Mouse (Mus musculus) spleen, adult 12 weeks (tissue): ENCODE results near the gene Upk1b.
A peak's percentile ranks its signal among the peaks of the same experiment; 100 is the strongest.
"Not testable (repeated sequence)": the region's sequence is repeated elsewhere in the genome, so short reads cannot be mapped to it uniquely, and the experiment has no call there.

ENCODE experiments used
- DNase-seq: peaks from one replicate; pipeline ENCODE4 v3.0.0; 2022; ENCODE audit warnings: low spot score

The Upk1b gene

DNA sequence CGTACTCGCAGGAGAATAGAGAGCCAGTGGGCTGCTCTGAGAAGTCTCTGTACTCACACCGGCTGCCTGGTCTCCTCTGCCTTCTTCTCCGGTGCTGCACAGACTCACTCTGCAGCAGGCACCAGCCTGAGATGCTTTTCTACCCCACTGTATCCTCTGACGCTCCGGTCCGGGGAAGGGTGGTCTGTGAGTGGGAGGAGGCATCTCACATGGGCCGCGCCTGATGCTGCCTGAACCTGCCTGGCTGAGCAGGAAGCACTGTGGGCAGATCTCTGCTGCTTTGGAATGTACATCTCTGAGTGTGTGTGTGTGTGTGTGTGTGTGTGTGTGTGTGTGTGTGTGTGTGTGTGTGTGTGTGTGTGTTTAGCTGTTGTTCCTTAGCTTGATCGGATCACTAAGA lies at the start of gene Upk1b:
TSS of gene Upk1b (minus strand) at position 238 of the 400 bp plus-strand sequence.
- no peak for DNase-seq

DNA sequence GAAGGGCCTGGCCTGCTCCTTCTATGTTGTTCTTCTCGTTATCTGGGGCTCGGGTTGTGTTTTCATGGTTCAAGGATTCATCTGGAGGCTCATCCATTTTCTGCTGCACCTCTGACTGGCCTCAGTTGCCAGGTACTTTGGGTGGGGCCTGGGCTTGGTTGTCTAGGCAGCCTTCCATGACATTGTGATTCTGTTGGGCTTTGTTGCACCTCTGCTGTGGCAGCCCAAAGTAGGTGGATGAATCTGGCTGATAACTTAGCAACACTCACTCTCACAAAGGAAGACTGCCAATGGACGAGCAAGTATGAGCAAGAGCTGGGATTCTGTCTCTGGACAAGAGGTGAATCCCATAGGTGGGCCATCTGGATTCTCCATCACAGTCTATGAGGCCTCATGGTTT lies 28.5 kb upstream of the Upk1b start, which contains the start of gene 4930435E12Rik:
TSS of gene 4930435E12Rik (minus strand) at position 101 of the 400 bp plus-strand sequence.
- no peak for DNase-seq

DNA sequence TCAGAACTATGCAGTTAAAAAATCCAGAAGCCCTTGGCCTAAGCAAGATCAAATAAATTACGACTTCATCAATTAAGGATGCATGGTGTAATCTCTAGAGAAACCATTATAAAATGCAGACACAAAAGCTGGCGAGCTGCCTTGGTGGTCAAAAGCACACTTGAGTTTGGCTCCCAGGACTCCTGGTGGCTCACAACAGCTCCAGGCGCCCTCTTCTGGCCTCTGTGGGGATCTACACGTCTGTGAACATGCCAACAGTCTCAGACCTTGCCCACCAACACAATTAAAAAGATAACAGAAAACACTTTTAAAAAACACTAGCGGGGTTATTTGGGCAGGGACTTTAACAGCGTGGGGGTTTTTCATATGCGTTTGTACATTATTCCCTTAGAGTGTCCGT lies 12.4 kb upstream of the Upk1b start:
- DNase-seq: peak; percentile 2

- no peak for DNase-seq
Measured at GRCm38 (mm10) chr16:38810196-38810595, 10.1 kb upstream of the Upk1b start.

DNA sequence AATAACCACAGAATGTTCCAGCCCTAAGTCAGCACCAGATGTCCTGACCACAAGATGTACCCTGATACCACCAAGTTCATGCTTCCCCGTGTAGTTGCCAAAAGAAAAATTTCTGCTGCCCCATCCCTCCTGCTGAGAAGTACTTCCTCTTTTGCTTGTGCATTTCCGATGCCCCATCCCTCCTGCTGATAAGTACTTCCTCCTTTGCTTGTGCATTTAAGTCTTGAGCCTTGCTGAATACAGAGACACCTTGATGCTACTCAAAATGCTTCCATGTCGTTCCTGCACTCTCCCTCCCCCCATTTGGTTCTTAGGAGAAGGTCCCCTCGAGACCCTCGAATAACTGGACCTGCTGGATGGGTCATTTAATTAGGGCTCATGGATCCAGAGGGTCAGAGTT lies 7.7 kb upstream of the Upk1b start:
- not testable (repeated sequence) for DNase-seq

- no peak for DNase-seq
Measured at GRCm38 (mm10) chr16:38798957-38799450, 1.1 kb downstream of the Upk1b start.

DNA sequence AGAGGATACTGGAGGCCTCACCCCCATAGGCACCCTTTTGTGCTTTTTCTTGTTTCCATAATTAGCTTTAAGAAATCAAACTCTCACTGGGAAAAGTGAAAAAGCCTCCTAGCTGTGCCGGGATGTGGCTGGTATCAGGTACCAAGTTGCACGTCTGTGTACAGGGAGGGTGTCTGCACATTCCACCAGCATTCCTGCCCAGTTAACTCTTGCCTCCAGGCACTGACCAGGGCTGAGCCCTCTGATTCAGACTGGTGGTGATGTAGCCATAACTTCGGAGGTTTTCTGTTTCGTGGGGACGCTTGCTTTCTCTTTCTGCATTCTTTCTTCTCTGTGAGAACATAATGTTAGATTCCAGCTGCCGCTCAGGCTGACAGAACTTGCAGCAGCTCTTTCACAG lies 7.0 kb downstream of the Upk1b start:
- no peak for DNase-seq

DNA sequence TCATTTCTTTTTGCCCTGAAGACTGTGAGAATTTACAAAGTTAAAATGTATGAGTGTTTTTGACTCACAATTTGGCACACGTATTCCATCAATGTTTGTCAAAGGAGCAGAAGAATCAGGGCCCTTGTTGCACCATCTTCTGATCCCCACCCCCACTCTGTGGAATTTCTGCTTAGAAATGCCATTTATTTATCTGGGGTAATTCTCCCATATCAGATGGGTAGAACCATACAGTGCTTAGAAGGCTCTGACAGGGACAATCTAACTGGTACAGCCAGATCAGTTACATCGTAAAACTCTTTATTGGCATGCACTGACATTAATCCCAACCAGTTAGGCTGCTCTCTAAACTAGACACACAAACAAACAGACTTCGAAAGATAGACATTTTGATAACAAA lies 10.2 kb downstream of the Upk1b start:
- DNase-seq: no peak

DNA sequence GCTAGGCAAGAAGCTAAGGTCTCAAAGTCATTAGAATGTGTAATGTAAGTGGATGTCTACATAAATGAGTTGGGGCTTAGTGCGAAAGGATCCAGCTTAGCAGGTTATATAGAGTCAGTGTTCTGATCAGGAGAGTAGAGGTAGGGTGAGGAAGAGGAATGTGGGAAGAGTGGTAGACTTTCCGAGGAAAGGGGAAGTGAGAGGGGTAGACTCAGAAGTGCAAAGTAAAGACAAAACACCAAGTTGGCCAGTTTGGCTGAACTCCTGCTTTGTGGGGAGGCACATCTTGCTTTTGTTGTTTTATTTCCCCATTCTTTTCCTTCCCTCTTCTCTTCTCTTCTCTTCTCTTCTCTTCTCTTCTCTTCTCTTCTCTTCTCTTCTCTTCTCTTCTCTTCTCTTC lies 11.1 kb downstream of the Upk1b start:
- no peak for DNase-seq

DNA sequence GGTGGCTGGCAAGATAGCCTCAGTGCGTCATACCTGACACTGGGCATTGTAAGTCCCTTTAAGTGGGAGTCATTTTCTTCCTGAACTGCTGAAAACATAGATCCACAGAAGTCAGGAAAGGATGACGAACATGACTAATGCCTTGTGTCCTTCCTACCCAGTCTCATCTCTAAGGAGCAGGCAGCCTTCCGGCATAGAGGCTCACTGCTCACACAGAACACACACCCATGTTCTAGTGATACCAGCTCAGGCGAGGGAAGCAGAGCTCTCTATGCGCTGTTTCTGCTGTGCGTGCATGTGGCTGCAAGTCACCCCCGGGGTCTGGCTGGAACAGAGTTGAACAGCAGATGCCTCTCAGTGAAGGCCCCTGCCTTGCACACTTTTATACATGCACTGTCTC lies 14.8 kb downstream of the Upk1b start:
- DNase-seq: no peak

GRCm38 (mm10) chr16:38782524-38783067 lies 17.5 kb downstream of the Upk1b start:
- DNase-seq: no peak

DNA sequence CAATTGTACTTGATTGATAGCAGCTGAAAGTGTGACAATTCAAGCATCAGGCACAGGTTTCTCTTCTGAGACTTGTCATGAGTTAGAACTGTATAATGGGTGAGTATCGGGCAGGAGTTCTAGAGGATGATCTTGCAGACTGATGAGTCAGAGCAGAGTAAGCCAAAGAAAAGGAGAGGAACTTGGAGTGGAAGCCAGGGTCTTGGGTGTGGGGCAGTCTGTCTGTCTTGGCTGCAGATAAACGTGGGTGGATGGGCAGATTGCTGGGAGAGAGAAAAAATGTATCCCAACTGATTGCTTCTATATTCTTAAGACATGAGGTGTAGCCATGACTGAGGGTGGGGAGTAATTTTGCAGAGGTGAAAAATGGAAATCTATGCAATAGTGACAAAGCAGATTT lies 18.2 kb downstream of the Upk1b start:
- no peak for DNase-seq

- no peak for DNase-seq
Measured at GRCm38 (mm10) chr16:38780960-38781572, 19.1 kb downstream of the Upk1b start.

- no peak for DNase-seq
Measured at GRCm38 (mm10) chr16:38776342-38776741, 23.8 kb downstream of the Upk1b start.

- DNase-seq: no peak
Measured at GRCm38 (mm10) chr16:38774964-38775746, 25.0 kb downstream of the Upk1b start.

DNA sequence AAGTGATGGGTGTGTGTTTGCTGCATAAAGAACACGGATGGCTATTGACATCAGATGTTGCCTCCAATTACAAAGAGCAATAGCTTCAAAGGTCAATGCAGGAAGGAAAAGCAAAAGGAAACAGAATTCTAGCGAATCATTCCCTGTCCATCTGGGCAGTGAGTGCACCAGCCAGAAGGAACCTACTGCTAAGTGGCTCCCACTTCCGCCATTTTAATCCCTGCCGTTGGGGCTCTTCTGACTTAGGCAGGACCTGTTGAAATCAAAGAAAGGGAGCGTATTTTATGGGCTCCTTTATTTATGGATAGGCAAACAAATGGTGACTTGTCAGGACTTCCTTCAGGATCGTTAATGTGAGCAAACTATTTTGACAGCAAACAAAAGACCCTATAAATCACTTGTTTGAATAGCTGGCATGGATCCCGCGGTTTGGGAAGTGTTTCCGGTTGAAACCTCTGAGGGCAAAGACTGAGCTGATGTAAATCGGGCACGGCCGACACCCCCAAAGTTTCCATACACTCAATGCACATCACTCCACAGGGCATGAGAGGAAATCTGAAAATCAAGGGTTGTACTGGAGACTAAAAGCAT lies 27.1 kb downstream of the Upk1b start:
- DNase-seq: no peak

DNA sequence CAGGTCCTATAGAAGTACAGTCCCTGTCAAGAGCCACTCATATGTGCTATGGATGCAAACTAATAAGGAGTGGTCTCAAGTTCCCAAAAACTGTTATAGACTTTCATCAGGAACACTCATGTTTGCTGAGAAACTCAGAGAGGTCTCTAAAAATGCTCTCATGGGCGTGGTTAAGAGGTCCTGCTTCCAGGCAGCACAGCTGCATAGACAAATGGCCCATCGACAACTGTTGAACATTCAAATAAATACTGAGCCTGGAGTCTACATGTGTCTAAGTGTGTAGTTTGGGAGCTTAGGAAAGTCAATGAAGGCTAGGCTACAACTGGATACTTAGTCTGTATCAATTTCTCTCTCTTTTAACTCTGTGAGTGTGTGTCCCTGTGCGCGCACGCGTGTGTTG lies 29.0 kb downstream of the Upk1b start:
- no peak for DNase-seq

DNA sequence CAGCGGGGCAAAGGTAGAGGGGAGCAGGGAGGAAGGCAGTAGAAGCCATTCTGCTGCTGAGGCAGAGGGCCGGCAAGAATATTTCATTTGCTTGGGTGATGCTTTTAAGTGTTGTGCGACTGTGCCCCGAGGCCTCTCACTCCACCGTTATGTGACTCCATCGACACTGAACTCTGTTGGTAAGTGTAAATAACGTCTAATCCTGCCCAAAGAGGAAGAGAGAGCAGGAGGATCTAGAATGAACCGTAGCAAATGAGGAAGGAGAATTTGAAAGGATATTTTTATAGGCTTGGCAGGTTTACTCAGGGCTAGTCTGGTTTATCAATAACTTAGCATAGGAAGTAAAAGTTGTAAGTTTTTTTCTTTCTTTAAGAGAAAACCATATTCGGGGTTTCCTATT lies 30.6 kb downstream of the Upk1b start:
- no peak for DNase-seq

DNA sequence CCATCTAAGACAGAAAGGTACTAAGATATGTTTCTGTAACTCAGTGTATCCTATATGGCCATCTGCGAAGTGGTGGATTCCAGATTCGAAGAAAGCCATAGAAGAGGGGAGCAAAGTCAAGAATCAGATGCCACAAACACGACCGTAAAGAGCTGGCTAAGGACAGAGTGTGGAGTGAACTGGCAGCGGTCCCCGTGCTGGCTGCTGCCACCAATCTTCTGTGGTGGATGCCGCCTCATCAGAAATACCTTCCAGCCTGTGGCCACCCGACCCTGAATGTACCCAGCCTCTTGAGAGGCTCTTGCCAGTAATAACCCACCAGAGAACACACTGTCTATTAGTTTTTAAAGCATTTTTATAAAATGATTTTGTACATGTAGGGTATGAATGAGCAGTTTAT lies 31.7 kb downstream of the Upk1b start:
- DNase-seq: no peak

DNA sequence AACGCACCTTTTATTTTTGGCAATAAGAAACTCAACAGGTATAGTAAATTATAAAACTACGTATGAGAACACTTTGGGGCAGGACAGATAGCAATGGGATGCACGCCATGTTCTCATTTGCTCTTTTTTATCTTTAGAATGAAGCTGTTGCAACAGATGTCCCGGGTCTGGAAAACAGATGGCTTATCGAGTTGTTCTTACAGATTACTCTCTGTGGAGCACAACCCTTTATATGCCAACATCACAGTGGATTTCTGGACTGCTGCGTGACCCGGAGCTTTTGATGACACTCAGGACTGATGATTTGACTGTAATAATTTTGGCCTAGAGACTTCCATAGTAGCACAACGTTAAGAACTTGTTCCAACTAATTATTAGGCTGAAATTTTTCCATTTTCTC lies 32.4 kb downstream of the Upk1b start:
- DNase-seq: no peak

- DNase-seq: no peak
Measured at GRCm38 (mm10) chr16:38766671-38767070, 33.5 kb downstream of the Upk1b start.

GRCm38 (mm10) chr16:38763508-38763907 lies 36.6 kb downstream of the Upk1b start:
- DNase-seq: no peak

- DNase-seq: no peak
Measured at GRCm38 (mm10) chr16:38762401-38762800, 37.7 kb downstream of the Upk1b start.
